Mouse (Mus musculus) CD4-positive, CD25-positive, alpha-beta regulatory T cell, adult 4 months (primary cell): ENCODE measurements around the gene Syngr1. TPM values are rescaled to one million over a fixed set of nuclear protein-coding genes. Genes with fewer than 3 reads are reported as not detected.

Experiments used
- ATAC-seq: one replicate; pipeline ENCODE4 v1.8.0; 2017
- polyA plus RNA-seq, 2 experiments: library from polyadenylated mRNA; unstranded; fragments of 100-300 nt; shearing (Covaris generic); gene quantifications; one replicate each; pipeline ENCODE4 v1.2.1; 2017

The Syngr1 gene
- polyA plus RNA-seq, 2 experiments from 2014 or later, result 0.86 to 0.94 TPM

- no peak for ATAC-seq
Observed at GRCm38 (mm10) chr15:80070095-80070644, 21.0 kb upstream of the Syngr1 start.

GRCm38 (mm10) chr15:80071951-80072437, 19.1 kb upstream of the Syngr1 start:
- ATAC-seq, result no peak

- ATAC-seq, result no peak
Observed at GRCm38 (mm10) chr15:80072579-80073255, 18.4 kb upstream of the Syngr1 start.

- ATAC-seq, result no peak
Observed at GRCm38 (mm10) chr15:80073256-80073621, 17.9 kb upstream of the Syngr1 start.

GRCm38 (mm10) chr15:80074663-80075373, 16.3 kb upstream of the Syngr1 start:
- no peak for ATAC-seq

GRCm38 (mm10) chr15:80075374-80075694, 15.8 kb upstream of the Syngr1 start:
- ATAC-seq, result no peak

- ATAC-seq, result no peak
Observed at GRCm38 (mm10) chr15:80075733-80076337, 15.3 kb upstream of the Syngr1 start.

- peak; percentile 64 for ATAC-seq
Observed at GRCm38 (mm10) chr15:80076338-80077136, 14.6 kb upstream of the Syngr1 start.

- no peak for ATAC-seq
Observed at GRCm38 (mm10) chr15:80078058-80078814, 12.9 kb upstream of the Syngr1 start.

- no peak for ATAC-seq
Observed at GRCm38 (mm10) chr15:80079129-80079668, 11.9 kb upstream of the Syngr1 start.

- no peak for ATAC-seq
Observed at GRCm38 (mm10) chr15:80079954-80080353, 11.2 kb upstream of the Syngr1 start.

GRCm38 (mm10) chr15:80080711-80081615, 10.2 kb upstream of the Syngr1 start:
- peak; percentile 22 for ATAC-seq

- no peak for ATAC-seq
Observed at GRCm38 (mm10) chr15:80081801-80082546, 9.2 kb upstream of the Syngr1 start.

GRCm38 (mm10) chr15:80082661-80083275, 8.4 kb upstream of the Syngr1 start:
- ATAC-seq, result no peak

GRCm38 (mm10) chr15:80083276-80083731, 7.8 kb upstream of the Syngr1 start:
- peak; percentile 92 for ATAC-seq

- peak; percentile 17 for ATAC-seq
Observed at GRCm38 (mm10) chr15:80083740-80084139, 7.4 kb upstream of the Syngr1 start.

- ATAC-seq, result no peak
Observed at GRCm38 (mm10) chr15:80087406-80088012, 3.6 kb upstream of the Syngr1 start.

- ATAC-seq, result peak; percentile 91
Observed at GRCm38 (mm10) chr15:80088637-80089036, 2.5 kb upstream of the Syngr1 start.

- ATAC-seq, result no peak
Observed at GRCm38 (mm10) chr15:80090155-80090554, 979 bp upstream of the Syngr1 start.
